Mouse (Mus musculus) neural tube, embryonic 10.5 days (tissue): ENCODE data around the gene Tgtp1.
"Not testable (repeated sequence)": the region's sequence is repeated elsewhere in the genome, so short reads cannot be mapped to it uniquely, and the experiment has no call there.

Source experiments
- DNase-seq: peaks from one replicate; pipeline ENCODE4 v3.0.0-alpha.2; 2017; ENCODE audit warnings: low spot score; ENCODE audit errors: extremely low spot score

Tgtp1 gene

DNA sequence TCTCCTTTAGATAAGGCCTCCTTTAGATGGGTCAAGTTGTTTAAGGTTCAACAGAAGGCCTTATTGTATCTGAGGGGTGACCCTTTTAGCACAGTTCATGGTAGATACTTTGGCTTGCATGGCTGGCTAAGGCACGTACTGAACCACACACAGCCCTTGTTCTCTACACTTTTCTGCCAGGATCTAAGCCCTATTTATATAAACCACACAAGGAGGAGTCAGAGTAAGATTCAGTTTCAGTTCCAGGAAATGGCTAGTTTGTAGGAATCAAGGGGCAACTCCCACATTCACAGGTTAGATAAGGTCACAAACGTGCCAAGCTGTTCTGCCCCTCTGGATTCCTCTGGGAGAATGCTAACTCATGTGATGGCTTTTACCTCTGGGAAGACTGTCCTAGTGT lies at the start of gene Tgtp1:
TSS of gene Tgtp1 (minus strand) at position 155 of the 400 bp plus-strand sequence.
- DNase-seq, result not testable (repeated sequence)

DNA sequence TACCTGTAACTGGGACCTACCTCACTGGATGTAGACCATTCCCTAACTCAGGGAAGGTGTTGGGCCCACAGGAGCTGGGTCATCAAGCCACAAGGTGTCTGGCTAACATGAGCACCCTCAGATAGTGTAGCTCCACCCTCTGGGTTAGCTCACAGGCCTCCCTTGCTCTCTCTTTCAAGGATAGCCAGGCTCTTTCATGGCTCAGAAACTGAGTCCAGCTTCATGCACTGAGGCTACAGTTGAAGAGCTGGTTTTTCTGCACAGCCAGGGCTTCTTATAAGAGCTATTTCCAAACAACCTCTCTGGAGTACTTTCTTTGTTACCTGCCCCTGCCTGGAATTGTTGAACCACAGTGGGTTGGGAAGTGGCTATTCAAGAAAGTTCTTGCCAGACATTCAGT lies 18.1 kb upstream of the Tgtp1 start:
- not testable (repeated sequence) for DNase-seq

DNA sequence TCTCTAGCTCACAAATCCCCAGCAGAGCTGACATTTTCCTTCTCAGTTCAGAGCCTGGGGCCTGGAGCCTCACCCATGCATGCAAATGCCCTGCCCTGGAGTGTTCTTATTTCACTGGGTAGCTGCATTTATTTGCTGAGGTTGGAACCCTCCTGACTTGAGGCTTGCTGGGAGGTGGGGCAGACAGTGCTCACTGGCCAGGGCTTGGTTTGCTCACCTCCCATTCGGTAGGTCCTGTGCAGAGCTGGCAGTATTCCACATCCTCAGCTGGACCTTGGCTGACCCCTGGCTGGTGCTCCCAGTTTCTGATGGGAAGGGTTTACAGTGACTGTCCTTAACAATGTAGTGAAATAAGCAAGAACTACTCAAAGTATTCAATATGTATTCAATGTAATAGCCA lies 12.8 kb upstream of the Tgtp1 start:
- not testable (repeated sequence) for DNase-seq

DNA sequence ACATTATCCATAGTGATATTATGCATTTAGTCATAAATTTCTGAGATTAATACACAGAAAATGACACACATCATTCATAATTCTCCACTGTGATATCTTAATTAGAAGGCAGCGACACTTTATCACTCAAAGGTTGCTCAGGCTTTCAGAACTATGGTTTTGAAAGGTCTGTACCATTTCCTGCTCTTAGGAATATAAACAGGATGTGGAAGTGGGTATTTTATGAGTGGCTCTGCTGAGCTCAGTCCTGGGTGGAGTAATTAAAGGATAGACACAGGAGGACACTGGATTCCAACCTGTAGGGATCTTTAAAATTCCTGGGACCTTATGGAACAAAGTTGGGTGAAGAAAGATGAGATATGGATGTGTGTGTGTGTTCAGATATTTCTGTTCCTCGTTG lies 12.3 kb upstream of the Tgtp1 start:
- not testable (repeated sequence) for DNase-seq

DNA sequence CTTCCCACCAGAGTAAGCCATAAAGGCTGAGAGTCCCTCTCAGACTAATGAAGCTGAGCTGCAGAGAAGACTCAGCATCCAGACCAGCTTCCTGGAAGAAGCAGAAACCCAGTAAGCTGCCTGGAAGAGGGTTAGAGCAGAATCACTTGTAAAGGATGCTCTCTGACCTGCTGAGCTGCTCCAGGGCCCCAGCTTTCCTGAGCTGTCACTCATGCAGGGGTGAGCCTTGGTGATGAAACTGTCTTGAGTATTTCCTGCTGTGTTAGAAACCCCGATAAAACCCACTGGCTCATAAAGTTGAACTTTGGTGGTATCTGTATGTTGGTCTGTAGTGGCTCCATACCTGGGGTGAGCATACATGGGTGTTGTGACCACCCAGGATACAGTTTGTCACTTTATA lies 6.4 kb upstream of the Tgtp1 start:
- not testable (repeated sequence) for DNase-seq

DNA sequence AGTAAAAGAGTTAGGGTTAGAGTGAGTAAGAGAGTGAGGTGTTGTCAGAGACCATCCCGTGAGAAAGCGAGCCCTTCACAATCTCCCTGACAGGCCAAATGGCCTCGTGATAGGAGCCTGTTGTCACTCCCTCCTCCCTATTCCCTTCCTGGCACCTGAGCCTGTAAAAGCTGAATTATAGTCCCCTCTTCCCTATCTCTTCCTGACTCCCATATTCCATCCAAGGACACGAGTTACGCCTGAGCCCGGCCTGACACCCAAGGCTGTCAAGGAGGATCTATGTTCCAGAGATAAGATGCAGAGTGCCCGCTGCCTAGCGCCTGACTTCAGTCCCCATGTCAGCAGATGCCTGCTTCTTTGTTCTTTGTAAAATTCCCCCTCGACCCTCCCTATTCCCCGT lies 676 bp downstream of the Tgtp1 start:
- not testable (repeated sequence) for DNase-seq

DNA sequence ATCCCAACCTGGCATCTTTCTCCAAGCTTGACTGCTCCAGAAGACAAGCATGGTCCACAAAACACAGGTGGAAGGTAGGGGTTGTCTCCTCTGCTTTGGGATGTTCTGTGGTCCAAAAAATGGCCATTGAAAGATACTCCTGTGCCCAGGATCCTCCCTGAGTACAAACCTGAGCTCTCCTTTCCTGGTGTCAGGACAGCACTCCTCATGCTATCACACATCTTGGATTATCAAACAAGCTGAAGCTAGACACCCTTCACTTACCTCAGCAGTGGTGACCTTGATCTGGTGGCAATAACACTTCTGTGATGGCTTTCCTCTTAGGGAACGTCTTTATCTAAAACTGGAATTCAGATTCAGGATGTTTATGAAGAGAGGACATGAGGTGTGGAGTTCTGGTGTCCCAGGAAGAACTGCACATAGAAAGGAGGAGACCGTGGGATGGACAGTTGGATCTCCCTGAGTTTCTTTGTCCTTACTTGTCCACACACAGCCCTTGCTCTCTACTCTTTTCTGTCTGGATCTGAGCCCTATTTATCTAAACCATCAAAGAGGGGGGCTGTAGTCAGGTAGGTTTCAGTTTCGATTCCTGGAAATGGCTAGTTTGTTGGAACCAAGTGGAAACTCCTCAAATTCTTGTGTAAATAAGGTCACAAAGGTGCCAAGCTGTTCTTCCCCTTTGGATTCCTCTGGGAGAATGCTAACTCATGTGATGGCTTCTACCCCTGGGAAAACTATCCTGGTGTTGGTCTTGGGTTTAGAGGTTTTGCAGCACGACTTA lies 2.0 kb downstream of the Tgtp1 start, which contains the start of gene Gm12185:
TSS of gene Gm12185 (minus strand) at position 487 of the 781 bp plus-strand sequence.
- DNase-seq, result not testable (repeated sequence)

DNA sequence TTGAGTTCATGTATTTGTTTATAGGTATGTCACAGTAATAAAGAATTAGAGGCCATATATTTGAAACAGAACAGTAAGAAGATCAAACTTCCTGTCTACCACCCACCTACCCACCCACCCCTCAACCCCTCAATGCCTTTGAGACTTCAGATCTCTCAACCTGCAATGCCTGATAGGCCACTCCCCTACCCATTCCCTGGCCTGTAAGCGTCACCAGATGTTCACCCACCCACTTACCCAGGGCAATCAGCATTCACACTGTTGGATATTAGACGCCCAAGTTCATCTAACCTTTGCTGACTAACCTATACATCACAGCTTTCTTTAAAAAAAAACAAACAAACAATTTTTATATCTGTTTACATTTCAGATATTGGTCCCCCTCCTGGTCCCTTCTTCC lies 4.0 kb downstream of the Tgtp1 start:
- DNase-seq, result not testable (repeated sequence)

DNA sequence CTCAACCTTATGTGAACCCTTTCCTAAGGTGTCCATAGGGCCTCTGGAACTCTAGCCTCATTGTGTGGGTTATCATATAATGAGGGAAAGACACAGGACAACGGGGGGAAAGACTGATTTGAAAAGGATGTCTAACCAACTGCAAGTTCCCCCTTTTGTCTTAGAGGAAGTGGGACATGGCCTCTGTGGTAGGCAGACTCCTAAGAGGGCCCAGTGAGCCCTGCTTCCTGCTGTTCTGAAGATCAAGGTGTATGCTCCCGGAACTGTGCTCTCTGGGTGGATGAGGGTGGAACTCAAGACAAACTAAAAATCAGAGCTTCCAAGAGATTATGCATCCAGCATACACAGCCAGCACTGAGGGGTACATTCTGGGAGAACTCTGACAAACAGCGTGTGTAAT lies 5.8 kb downstream of the Tgtp1 start:
- DNase-seq, result not testable (repeated sequence)

DNA sequence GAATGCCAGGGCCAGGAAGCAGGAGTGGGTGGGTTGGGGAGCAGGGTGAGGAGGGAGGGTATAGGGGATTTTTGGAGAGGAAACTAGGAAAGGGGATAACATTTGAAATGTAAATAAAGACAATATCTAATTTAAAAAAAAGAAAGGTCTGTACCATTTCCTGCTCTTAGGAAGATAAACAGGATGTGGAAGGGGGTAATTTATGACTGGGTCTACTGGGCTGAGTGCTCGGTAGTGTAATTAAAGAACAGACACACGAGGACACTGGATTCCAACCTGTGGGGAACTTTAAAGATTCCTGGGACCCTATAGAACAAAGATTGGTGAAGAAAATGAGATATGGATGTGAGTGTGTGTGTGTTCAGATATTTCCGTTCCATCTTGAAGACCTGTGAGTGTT lies 11.1 kb downstream of the Tgtp1 start:
- DNase-seq, result not testable (repeated sequence)

DNA sequence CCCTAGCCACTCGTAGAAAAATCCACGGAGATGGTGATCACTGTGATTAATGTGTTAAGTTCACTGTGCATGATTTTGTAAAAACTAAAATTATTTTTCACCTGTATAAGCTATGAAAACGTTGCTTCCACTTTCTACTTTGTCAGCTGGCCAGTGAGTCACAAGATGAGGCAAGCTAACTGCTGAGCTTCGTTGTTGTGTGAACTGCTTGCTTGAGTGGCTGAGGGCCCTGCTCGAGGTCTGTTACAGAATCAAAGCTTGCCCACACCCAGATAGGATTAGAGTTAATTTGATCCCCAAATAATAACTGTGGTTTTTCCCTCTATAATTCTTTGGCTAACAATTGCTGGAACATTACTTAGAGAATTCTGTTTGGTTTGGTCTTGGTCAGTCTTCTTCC lies 13.9 kb downstream of the Tgtp1 start:
- DNase-seq, result not testable (repeated sequence)

DNA sequence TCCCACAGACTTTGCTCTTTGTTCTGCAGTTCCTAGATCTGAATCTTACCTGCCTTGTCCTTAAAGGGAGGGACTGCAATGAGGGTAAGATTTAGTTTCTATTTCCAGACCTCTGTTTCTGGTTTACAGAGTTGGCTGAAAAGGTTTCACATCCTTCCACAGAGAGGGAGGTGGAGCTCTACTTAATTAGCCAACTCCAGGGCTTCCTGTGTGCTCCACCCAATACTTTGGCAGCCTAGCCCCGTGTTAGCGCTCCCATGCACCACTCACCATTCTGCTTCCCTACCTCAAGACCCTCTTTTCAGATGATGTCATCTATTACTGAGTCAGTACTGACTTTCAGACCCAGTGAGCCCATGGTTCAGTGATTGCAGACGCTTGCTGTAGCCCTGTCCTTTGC lies 14.7 kb downstream of the Tgtp1 start, which contains the start of gene 9930111J21Rik1:
TSS of gene 9930111J21Rik1 (minus strand) at position 148 of the 400 bp plus-strand sequence.
- not testable (repeated sequence) for DNase-seq

DNA sequence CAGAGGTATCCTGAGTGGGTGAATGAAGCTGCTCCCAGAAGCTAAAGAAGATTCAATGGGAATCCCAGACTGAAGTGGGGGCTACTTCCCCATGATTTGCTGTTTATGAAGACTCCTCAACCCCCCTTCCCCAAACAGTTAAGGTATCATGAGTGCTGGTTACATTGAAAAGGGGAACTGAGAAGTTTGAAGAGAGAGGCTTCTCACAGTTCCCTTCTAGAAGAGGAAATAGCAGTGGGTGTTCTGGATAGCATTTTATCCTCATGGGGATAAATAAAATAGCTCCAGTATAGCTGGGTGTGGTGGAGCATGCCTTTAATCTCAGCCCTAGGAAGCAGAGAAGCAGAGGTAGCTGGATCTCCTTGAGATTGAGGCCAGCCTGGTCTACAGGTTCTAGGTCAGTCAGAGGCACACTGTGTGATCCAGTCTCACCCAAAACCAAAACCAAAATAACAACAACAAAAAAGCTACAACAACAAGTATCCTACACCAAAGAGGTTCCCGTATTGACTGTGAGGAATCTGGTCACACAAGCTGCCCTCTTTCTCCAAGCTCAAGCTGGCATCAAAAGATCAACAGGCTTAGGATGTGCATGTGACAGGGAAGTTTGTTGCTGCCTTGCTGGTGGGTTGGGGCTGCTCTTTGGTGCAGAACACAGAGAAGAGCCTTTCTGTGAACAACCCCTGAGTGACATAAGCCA lies 15.6 kb downstream of the Tgtp1 start, which contains the start of gene Olfr56:
TSS of gene Olfr56 (plus strand) at position 650 of the 700 bp plus-strand sequence.
- DNase-seq, result not testable (repeated sequence)

DNA sequence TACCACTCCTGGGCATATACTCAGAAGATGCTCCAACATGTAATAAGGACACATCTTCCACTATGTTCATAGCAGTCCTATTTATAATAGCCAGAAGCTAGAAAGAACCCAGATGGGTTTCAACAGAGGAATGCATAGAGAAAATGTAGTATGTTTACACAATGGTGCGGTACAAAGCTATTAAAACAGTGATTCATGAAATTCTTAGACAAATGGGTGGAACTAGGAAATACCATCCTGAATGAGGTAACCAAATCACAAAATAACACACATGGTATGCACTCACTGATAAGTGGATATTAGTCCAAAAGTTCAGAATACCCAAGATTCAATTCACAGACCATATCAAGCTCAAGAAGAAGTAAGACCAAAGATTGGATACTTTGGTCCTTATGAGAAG lies 19.3 kb downstream of the Tgtp1 start:
- DNase-seq, result not testable (repeated sequence)

DNA sequence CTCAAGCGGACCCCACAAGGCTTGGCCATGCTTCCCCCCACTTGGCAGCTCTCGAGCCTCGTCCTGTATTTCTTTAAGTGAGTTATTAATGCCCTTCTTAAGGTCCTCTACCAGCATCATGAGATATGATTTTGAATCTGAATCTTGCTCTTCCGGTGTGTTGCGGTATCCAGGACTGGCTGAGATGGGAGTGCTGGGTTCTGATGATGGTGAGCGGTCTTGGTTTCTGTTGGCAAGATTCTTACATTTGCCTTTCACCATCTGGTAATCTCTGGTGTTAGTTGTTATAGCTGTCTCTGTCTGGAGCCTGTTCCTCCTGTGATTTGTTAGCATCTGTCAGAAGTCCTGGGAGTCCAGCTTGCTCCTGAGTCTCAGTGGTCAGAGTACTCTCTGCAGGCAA lies 47.9 kb downstream of the Tgtp1 start, which contains the start of gene Psme2b:
TSS of gene Psme2b (minus strand) at position 101 of the 400 bp plus-strand sequence.
- not testable (repeated sequence) for DNase-seq

DNA sequence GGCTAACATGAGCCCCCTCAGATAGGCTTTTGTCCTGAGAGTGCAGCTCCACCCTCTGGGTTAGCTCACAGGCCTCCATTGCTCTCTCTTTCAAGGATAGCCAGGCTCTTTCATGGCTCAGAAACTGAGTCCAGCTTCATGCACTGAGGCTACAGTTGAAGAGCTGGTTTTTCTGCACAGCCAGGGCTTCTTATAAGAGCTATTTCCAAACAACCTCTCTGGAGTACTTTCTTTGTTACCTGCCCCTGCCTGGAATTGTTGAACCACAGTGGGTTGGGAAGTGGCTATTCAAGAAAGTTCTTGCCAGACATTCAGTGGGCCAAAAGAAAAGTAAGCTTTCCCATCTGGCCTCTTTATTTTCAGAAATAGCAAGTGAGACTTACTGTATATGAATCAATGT lies 54.7 kb downstream of the Tgtp1 start:
- not testable (repeated sequence) for DNase-seq
